Mouse (Mus musculus): ENCODE results near the gene Muc3.

GRCm38 (mm10) chr5:137193279-137193952 lies 44.3 kb upstream of the Muc3 start:
- TF ChIP-seq CTCF (conservative IDR thresholded peaks at IDR 0.05; ENCODE audit: insufficient read depth, insufficient read length, low read depth, low read length) (no peak), POLR2A (IDR thresholded peaks at IDR 0.05; ENCODE audit: low read depth, low read length) (no peak)
